Mouse (Mus musculus) megakaryocyte, embryonic 14.5 days (primary cell): ENCODE results near the gene Mycl. TPM values are rescaled to one million over a fixed set of nuclear protein-coding genes. Genes with fewer than 3 reads are reported as not detected.
"Not testable (repeated sequence)": the region's sequence is repeated elsewhere in the genome, so short reads cannot be mapped to it uniquely, and the experiment has no call there.

Experiments used
- H3K27me3 ChIP-seq: replicated peaks from 2 replicates; pipeline ENCODE3; 2012; ENCODE audit warnings: inconsistent platforms
- H3K36me3 ChIP-seq: replicated peaks from 2 replicates; pipeline ENCODE3; 2012; ENCODE audit warnings: low read length, inconsistent platforms, mixed read lengths
- H3K4me1 ChIP-seq: 2 replicates; pipeline ENCODE4 v1.6.1; 2012; ENCODE audit warnings: inconsistent platforms
- H3K4me3 ChIP-seq: replicated peaks from 2 replicates; pipeline ENCODE3; 2012; ENCODE audit warnings: moderate library complexity, mild to moderate bottlenecking, inconsistent platforms
- H3K9me3 ChIP-seq: 2 replicates; pipeline ENCODE4 v1.6.1; 2012; ENCODE audit warnings: inconsistent platforms
- FLI1 ChIP-seq: IDR thresholded peaks from 2 replicates; pipeline ENCODE4 v1.6.1; 2012; ENCODE audit warnings: low read length, inconsistent platforms, mixed read lengths
- GATA1 ChIP-seq: IDR thresholded peaks from 3 replicates; pipeline ENCODE4 v1.6.1; 2012; ENCODE audit warnings: mixed read lengths, low read length, inconsistent platforms, borderline replicate concordance
- polyA plus RNA-seq: library from polyadenylated mRNA; stranded (reverse); fragments of >175 nt; gene quantifications from 2 replicates; pipeline ENCODE4 v1.2.3, GENCODE M21; 2012; ENCODE audit warnings: low replicate concordance; ENCODE audit not compliant: insufficient read depth

Gene Mycl
- polyA plus RNA-seq, 1 experiment = not detected

GRCm38 (mm10) chr4:122992276-122992675, 3.2 kb upstream of the Mycl start:
- TF ChIP-seq GATA1 (no peak), FLI1 (no peak)
- Histone ChIP-seq H3K36me3 (no peaks in the 10 kb centered on the region), H3K9me3 (no peaks in the 10 kb centered on the region), H3K27me3 (peaks cover 39% of the 10 kb centered on the region), H3K4me1 (peaks cover 30% of the 10 kb centered on the region), H3K4me3 (no peak overlapping the region)

- Histone ChIP-seq H3K36me3 (no peaks in the 10 kb centered on the region), H3K4me3 (peak overlapping the region; percentile 91), H3K4me1 (peaks cover 23% of the 10 kb centered on the region), H3K9me3 (no peaks in the 10 kb centered on the region), H3K27me3 (peaks cover 76% of the 10 kb centered on the region)
- TF ChIP-seq GATA1 = no peak
- TF ChIP-seq FLI1 = no peak
Observed at GRCm38 (mm10) chr4:122996221-122996617, 767 bp downstream of the Mycl start.

GRCm38 (mm10) chr4:122996618-122997381, 1.3 kb downstream of the Mycl start:
- peak overlapping the region; percentile 91 for H3K4me3 ChIP-seq
- peaks cover 82% of the 10 kb centered on the region for H3K27me3 ChIP-seq
- TF ChIP-seq FLI1 = no peak
- TF ChIP-seq GATA1 = no peak
- peaks cover 23% of the 10 kb centered on the region for H3K4me1 ChIP-seq
- H3K36me3 ChIP-seq = no peaks in the 10 kb centered on the region
- no peaks in the 10 kb centered on the region for H3K9me3 ChIP-seq

- no peak overlapping the region for H3K4me3 ChIP-seq
- peaks cover 90% of the 10 kb centered on the region for H3K27me3 ChIP-seq
- no peak for TF ChIP-seq FLI1
- no peak for TF ChIP-seq GATA1
- no peaks in the 10 kb centered on the region for H3K9me3 ChIP-seq
- H3K36me3 ChIP-seq = no peaks in the 10 kb centered on the region
- H3K4me1 ChIP-seq = peaks cover 23% of the 10 kb centered on the region
Observed at GRCm38 (mm10) chr4:122998537-122999262, 3.2 kb downstream of the Mycl start.

- Histone ChIP-seq H3K27me3 (peaks cover 92% of the 10 kb centered on the region), H3K4me3 (no peak overlapping the region), H3K36me3 (no peaks in the 10 kb centered on the region), H3K4me1 (peaks cover 23% of the 10 kb centered on the region), H3K9me3 (no peaks in the 10 kb centered on the region)
- TF ChIP-seq FLI1 = no peak
- TF ChIP-seq GATA1 = no peak
Observed at GRCm38 (mm10) chr4:122999263-122999691, 3.8 kb downstream of the Mycl start.

GRCm38 (mm10) chr4:123000130-123000529, 4.7 kb downstream of the Mycl start:
- no peaks in the 10 kb centered on the region for H3K36me3 ChIP-seq
- H3K4me1 ChIP-seq = peaks cover 24% of the 10 kb centered on the region
- TF ChIP-seq FLI1 = no peak
- no peak for TF ChIP-seq GATA1
- no peaks in the 10 kb centered on the region for H3K9me3 ChIP-seq
- H3K27me3 ChIP-seq = peaks cover 92% of the 10 kb centered on the region
- no peak overlapping the region for H3K4me3 ChIP-seq

- no peak for TF ChIP-seq FLI1
- TF ChIP-seq GATA1 = no peak
- Histone ChIP-seq H3K27me3 (peaks cover 92% of the 10 kb centered on the region), H3K9me3 (no peaks in the 10 kb centered on the region), H3K36me3 (no peaks in the 10 kb centered on the region), H3K4me3 (no peak overlapping the region), H3K4me1 (peaks cover 22% of the 10 kb centered on the region)
Observed at GRCm38 (mm10) chr4:123000617-123001342, 5.3 kb downstream of the Mycl start.

GRCm38 (mm10) chr4:123005054-123005966, 9.9 kb downstream of the Mycl start:
- Histone ChIP-seq H3K27me3 (peaks cover 66% of the 10 kb centered on the region), H3K4me1 (peaks cover 8% of the 10 kb centered on the region), H3K9me3 (peaks cover 5% of the 10 kb centered on the region), H3K4me3 (no peak overlapping the region), H3K36me3 (no peaks in the 10 kb centered on the region)
- TF ChIP-seq GATA1 (no peak), FLI1 (no peak)

- Histone ChIP-seq H3K9me3 (peaks cover 11% of the 10 kb centered on the region), H3K27me3 (peaks cover 15% of the 10 kb centered on the region), H3K4me1 (peaks cover 31% of the 10 kb centered on the region)
- H3K4me3 ChIP-seq, H3K36me3 ChIP-seq: not testable (repeated sequence)
Observed at GRCm38 (mm10) chr4:123012501-123012900, 17.0 kb downstream of the Mycl start.
